Mouse (Mus musculus) small intestine, adult 2 months (tissue): ENCODE results near the gene Ranbp3l.

Source experiments
- CTCF ChIP-seq: fragments of 200-500 bp; IDR thresholded peaks from 2 replicates; pipeline ENCODE4 v1.5.1; 2012; ENCODE audit warnings: low read depth, mild to moderate bottlenecking, control low read depth, inconsistent platforms, low read length, moderate library complexity, mixed read lengths; ENCODE audit not compliant: insufficient replicate concordance, insufficient read length; ENCODE audit errors: extremely low read depth
- POLR2A ChIP-seq: fragments of 200-500 bp; IDR thresholded peaks from 2 replicates; pipeline ENCODE4 v1.6.1; 2012; ENCODE audit warnings: low read depth, mild to moderate bottlenecking, control low read depth, inconsistent platforms, low read length, moderate library complexity

DNA sequence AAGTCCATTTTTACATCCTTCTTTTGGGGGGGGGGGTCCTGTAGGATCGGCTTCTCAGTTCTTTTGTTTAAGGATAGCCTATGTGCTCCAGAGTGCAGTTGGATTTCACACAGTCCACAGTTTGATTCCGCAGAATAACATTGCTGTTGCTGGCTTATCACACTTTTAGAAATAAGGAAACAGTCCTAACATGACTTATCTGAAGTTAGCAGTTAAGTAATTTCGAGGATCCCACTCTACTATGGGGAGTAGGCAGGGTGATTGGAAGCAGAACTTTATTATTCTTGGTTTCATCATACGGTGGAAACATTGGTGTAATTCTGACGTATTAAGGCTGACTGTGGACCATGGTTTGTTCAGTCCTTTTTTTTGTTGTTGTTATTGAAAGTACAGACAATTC is 122.9 kb downstream of the Ranbp3l start:
- TF ChIP-seq CTCF (no peak), POLR2A (no peak)
